Mouse (Mus musculus) forebrain, embryonic 13.5 days (tissue): Measurements from ENCODE around the gene Ftsj1. TPM values are rescaled to one million over a fixed set of nuclear protein-coding genes. Genes with fewer than 3 reads are reported as not detected.

Source experiments
- ATAC-seq: fragments of 200-750 bp; cut with Nextera tagmentation; 2 replicates; pipeline ENCODE4 v1.8.0; 2017
- H3K27ac ChIP-seq: fragments of 300-500 bp; sonication (generic); 2 replicates; pipeline ENCODE4 v1.5.1; 2015; ENCODE audit warnings: inconsistent platforms, mild to moderate bottlenecking, moderate library complexity
- H3K27me3 ChIP-seq: fragments of 300-500 bp; sonication (generic); 2 replicates; pipeline ENCODE4 v1.6.1; 2015; ENCODE audit warnings: mild to moderate bottlenecking, inconsistent platforms
- H3K36me3 ChIP-seq: fragments of 300-500 bp; sonication (generic); 2 replicates; pipeline ENCODE4 v1.6.1; 2015; ENCODE audit warnings: mild to moderate bottlenecking, inconsistent platforms; ENCODE audit not compliant: poor library complexity, severe bottlenecking
- H3K4me1 ChIP-seq: fragments of 300-500 bp; sonication (generic); 2 replicates; pipeline ENCODE4 v1.6.1; 2015; ENCODE audit warnings: inconsistent platforms
- H3K4me2 ChIP-seq: fragments of 300-500 bp; sonication (generic); 2 replicates; pipeline ENCODE4 v1.6.1; 2015; ENCODE audit warnings: inconsistent platforms, mild to moderate bottlenecking, moderate library complexity
- H3K4me3 ChIP-seq: fragments of 300-500 bp; sonication (generic); 2 replicates; pipeline ENCODE4 v1.5.1; 2015; ENCODE audit warnings: mild to moderate bottlenecking, inconsistent platforms
- H3K9ac ChIP-seq: fragments of 300-500 bp; sonication (generic); 2 replicates; pipeline ENCODE4 v1.6.1; 2015; ENCODE audit warnings: mild to moderate bottlenecking, inconsistent platforms
- H3K9me3 ChIP-seq: fragments of 300-500 bp; sonication (generic); replicated peaks from 2 replicates; pipeline ENCODE4 v1.6.1; 2016; ENCODE audit warnings: inconsistent platforms
- WGBS: fragments of 180-500 bp; shearing (Covaris S2); methylation state at CpG from one replicate; pipeline ENCODE4 v1.1.7; 2015; 5-methylcytosine and 5-hydroxymethylcytosine counted together
- polyA plus RNA-seq: library from polyadenylated mRNA; unstranded; fragments of >200 nt; fragmentation: Nextera tagmentation; extraction: Ambion mirVana; gene quantifications from 2 replicates; pipeline ENCODE4 v1.2.1, GENCODE M21; 2015

The Ftsj1 gene
- polyA plus RNA-seq, 1 experiment from 2014 or later: 51.3 TPM

GRCm38 (mm10) chrX:8211490-8212207 is 40.6 kb downstream of the Ftsj1 start:
- Histone ChIP-seq H3K9me3 (no peaks in the 10 kb centered on the region), H3K9ac (no peak overlapping the region), H3K36me3 (no peaks in the 10 kb centered on the region), H3K4me2 (no peak overlapping the region), H3K27me3 (no peaks in the 10 kb centered on the region), H3K27ac (no peak overlapping the region), H3K4me3 (no peak overlapping the region), H3K4me1 (no peaks in the 10 kb centered on the region)
- no peak for ATAC-seq
- 81% methylated on average over 7 of the region's 7 CpGs for WGBS

GRCm38 (mm10) chrX:8209720-8210119 is 42.5 kb downstream of the Ftsj1 start:
- 76% methylated on average over 2 of the region's 2 CpGs for WGBS
- H3K27ac ChIP-seq: no peak overlapping the region
- H3K4me3 ChIP-seq: no peak overlapping the region

GRCm38 (mm10) chrX:8207224-8207623 is 45.0 kb downstream of the Ftsj1 start:
- Histone ChIP-seq H3K4me3 (no peak overlapping the region), H3K27ac (no peak overlapping the region), H3K9me3 (no peaks in the 10 kb centered on the region), H3K9ac (no peak overlapping the region), H3K4me1 (peaks cover 7% of the 10 kb centered on the region), H3K4me2 (peak overlapping the region; percentile 59; the same call in 1 of the 2 replicates), H3K36me3 (0 out of 2 replicates have a peak, but pooled peaks cover 3% of the 10 kb centered on the region), H3K27me3 (no peaks in the 10 kb centered on the region)
- no peak for ATAC-seq
- 22% methylated on average over 4 of the region's 4 CpGs for WGBS

More at GRCm38 (mm10) chrX:8209720-8210119, 42.5 kb downstream of the Ftsj1 start:
- H3K9ac ChIP-seq: no peak overlapping the region
- no peak overlapping the region for H3K4me2 ChIP-seq
- no peaks in the 10 kb centered on the region for H3K27me3 ChIP-seq
- H3K9me3 ChIP-seq: no peaks in the 10 kb centered on the region
- H3K36me3 ChIP-seq: no peaks in the 10 kb centered on the region
- ATAC-seq: no peak
- H3K4me1 ChIP-seq: peaks cover 7% of the 10 kb centered on the region

- no peak overlapping the region for H3K27ac ChIP-seq
- ATAC-seq: peak; percentile 36
Measured at GRCm38 (mm10) chrX:8206694-8207197, 45.5 kb downstream of the Ftsj1 start.

GRCm38 (mm10) chrX:8206015-8206693 is 46.1 kb downstream of the Ftsj1 start, which contains the start of gene Porcn:
TSS of gene Porcn (minus strand) at chrX:8206525.
- WGBS: 10% methylated on average over 43 of the region's 46 CpGs
- ATAC-seq: peak; percentile 99
- Histone ChIP-seq H3K36me3 (0 out of 2 replicates have a peak, but pooled peaks cover 3% of the 10 kb centered on the region), H3K4me1 (peaks cover 7% of the 10 kb centered on the region), H3K4me3 (peak within 1 kb of the TSS; percentile 50), H3K4me2 (peak within 1 kb of the TSS; percentile 59), H3K9me3 (no peaks in the 10 kb centered on the region), H3K27me3 (no peaks in the 10 kb centered on the region), H3K9ac (peak within 1 kb of the TSS; percentile 64), H3K27ac (no peak within 1 kb of the TSS)

More at GRCm38 (mm10) chrX:8206694-8207197, 45.5 kb downstream of the Ftsj1 start:
- Histone ChIP-seq H3K4me1 (peaks cover 7% of the 10 kb centered on the region), H3K9me3 (no peaks in the 10 kb centered on the region), H3K36me3 (0 out of 2 replicates have a peak, but pooled peaks cover 3% of the 10 kb centered on the region), H3K4me2 (peak overlapping the region; percentile 59), H3K27me3 (no peaks in the 10 kb centered on the region), H3K4me3 (peak overlapping the region; percentile 50), H3K9ac (peak overlapping the region; percentile 50)
- WGBS: 16% methylated on average over 11 of the region's 11 CpGs

- H3K27ac ChIP-seq: no peak overlapping the region
- peaks cover 7% of the 10 kb centered on the region for H3K4me1 ChIP-seq
- H3K36me3 ChIP-seq: 0 out of 2 replicates have a peak, but pooled peaks cover 7% of the 10 kb centered on the region
- peak overlapping the region; percentile 64; the same call in 1 of the 2 replicates for H3K9ac ChIP-seq
- no peaks in the 10 kb centered on the region for H3K27me3 ChIP-seq
- no peak for ATAC-seq
- H3K9me3 ChIP-seq: no peaks in the 10 kb centered on the region
- H3K4me2 ChIP-seq: peak overlapping the region; percentile 59
- H3K4me3 ChIP-seq: peak overlapping the region; percentile 50
- WGBS: 32% methylated on average over 7 of the region's 7 CpGs
Measured at GRCm38 (mm10) chrX:8205551-8205950, 46.7 kb downstream of the Ftsj1 start.

GRCm38 (mm10) chrX:8205088-8205487 is 47.1 kb downstream of the Ftsj1 start:
- 0 out of 2 replicates have a peak, but pooled peaks cover 7% of the 10 kb centered on the region for H3K36me3 ChIP-seq
- H3K27ac ChIP-seq: no peak overlapping the region
- H3K4me1 ChIP-seq: peaks cover 7% of the 10 kb centered on the region
- 68% methylated on average over 4 of the region's 4 CpGs for WGBS
- no peak overlapping the region for H3K4me3 ChIP-seq
- no peaks in the 10 kb centered on the region for H3K9me3 ChIP-seq
- peak overlapping the region; percentile 59; the same call in 1 of the 2 replicates for H3K4me2 ChIP-seq
- ATAC-seq: no peak
- H3K27me3 ChIP-seq: no peaks in the 10 kb centered on the region
- no peak overlapping the region for H3K9ac ChIP-seq

GRCm38 (mm10) chrX:8204076-8204475 is 48.1 kb downstream of the Ftsj1 start:
- H3K27me3 ChIP-seq: no peaks in the 10 kb centered on the region
- H3K27ac ChIP-seq: no peak overlapping the region
- H3K9ac ChIP-seq: no peak overlapping the region
- no peak overlapping the region for H3K4me2 ChIP-seq
- WGBS: 79% methylated on average over 10 of the region's 10 CpGs
- H3K36me3 ChIP-seq: peaks cover 10% of the 10 kb centered on the region; the same call in 1 of the 2 replicates
- ATAC-seq: no peak
- H3K9me3 ChIP-seq: no peaks in the 10 kb centered on the region
- no peak overlapping the region for H3K4me3 ChIP-seq
- peaks cover 7% of the 10 kb centered on the region for H3K4me1 ChIP-seq

GRCm38 (mm10) chrX:8203105-8203504 is 49.1 kb downstream of the Ftsj1 start:
- WGBS: 91% methylated on average over 12 of the region's 14 CpGs
- Histone ChIP-seq H3K4me2 (no peak overlapping the region), H3K9me3 (no peaks in the 10 kb centered on the region), H3K4me3 (no peak overlapping the region), H3K36me3 (peaks cover 16% of the 10 kb centered on the region; the same call in 1 of the 2 replicates), H3K27ac (no peak overlapping the region), H3K27me3 (no peaks in the 10 kb centered on the region), H3K4me1 (peaks cover 7% of the 10 kb centered on the region), H3K9ac (no peak overlapping the region)
- no peak for ATAC-seq

GRCm38 (mm10) chrX:8193419-8193723 is 58.8 kb downstream of the Ftsj1 start, which contains the start of gene Ebp:
TSS of gene Ebp (minus strand) at chrX:8193512.
- no peaks in the 10 kb centered on the region for H3K9me3 ChIP-seq
- no peaks in the 10 kb centered on the region for H3K27me3 ChIP-seq
- no peaks in the 10 kb centered on the region for H3K4me1 ChIP-seq
- peak within 1 kb of the TSS; percentile 48 for H3K4me3 ChIP-seq
- H3K27ac ChIP-seq: peak within 1 kb of the TSS; percentile 51; the same call in 1 of the 2 replicates
- H3K36me3 ChIP-seq: no peaks in the 10 kb centered on the region
- H3K4me2 ChIP-seq: peak within 1 kb of the TSS; percentile 61
- ATAC-seq: peak; percentile 61
- peak within 1 kb of the TSS; percentile 68 for H3K9ac ChIP-seq
- WGBS: 27% methylated on average over 10 of the region's 10 CpGs

GRCm38 (mm10) chrX:8192640-8193418 is 59.4 kb downstream of the Ftsj1 start:
- Histone ChIP-seq H3K4me1 (no peaks in the 10 kb centered on the region), H3K27ac (peak overlapping the region; percentile 51; the same call in 1 of the 2 replicates)

More at GRCm38 (mm10) chrX:8192640-8193418, 59.4 kb downstream of the Ftsj1 start:
- peak; percentile 97 for ATAC-seq
- WGBS: 16% methylated on average over 38 of the region's 38 CpGs
- Histone ChIP-seq H3K4me3 (peak overlapping the region; percentile 48), H3K27me3 (no peaks in the 10 kb centered on the region), H3K36me3 (no peaks in the 10 kb centered on the region), H3K4me2 (peak overlapping the region; percentile 61), H3K9me3 (no peaks in the 10 kb centered on the region), H3K9ac (peak overlapping the region; percentile 68)
